ENCODE assay signal across 33 mouse cellular contexts in the genomic region with DNA sequence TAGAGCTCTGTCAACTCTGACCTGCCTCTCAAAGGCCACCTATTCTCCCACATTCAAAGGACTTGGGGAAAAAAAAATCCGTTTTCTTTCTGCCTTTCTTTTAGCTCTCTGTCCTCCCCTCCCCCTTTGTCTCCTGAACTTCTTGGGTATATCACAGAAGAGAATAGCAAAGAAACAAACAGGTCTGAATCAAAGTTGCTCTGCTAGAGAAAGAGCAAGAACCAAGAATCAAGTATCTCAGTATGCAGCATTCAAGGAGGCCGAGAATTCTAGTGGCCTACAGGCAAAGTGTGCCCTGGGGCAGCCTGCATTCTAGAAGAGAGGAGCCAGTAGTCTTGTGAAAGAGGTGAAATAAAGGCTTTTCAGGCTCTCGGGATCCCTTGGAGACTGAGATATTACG. TPM values are rescaled to one million over a fixed set of nuclear protein-coding genes. Genes with fewer than 3 reads are reported as not detected.
DNase-seq lines count a peak whose midpoint lies in the region; ATAC-seq lines count a peak whose summit lies in the region.
"Had no signal": no experiment of that assay in that cellular context is flagged by ENCODE, and none has a peak within 500 bp of the region (broad histone marks: within the 10 kb centered on the region; RNA-seq: fewer than 3 reads in every experiment).

No protein-coding gene starts in this region.

- H3K9me3 ChIP-seq in hindbrain, embryonic 10.5 days = no peaks in the 10 kb centered on the region
- H3K9me3 ChIP-seq in hindbrain, embryonic 13.5 days = no peaks in the 10 kb centered on the region
- no peaks in the 10 kb centered on the region for H3K9me3 ChIP-seq in midbrain, embryonic 12.5 days
- H3K9me3 ChIP-seq in midbrain, embryonic 16.5 days (replicated peaks; ENCODE audit: control insufficient read depth, low read length, poor library complexity, severe bottlenecking) = no peaks in the 10 kb centered on the region
- H3K9me3 ChIP-seq: embryonic facial prominence, embryonic 15.5 days; heart, embryonic 12.5 days; hindbrain, embryonic 15.5 days; intestine, embryonic 15.5 days; limb, embryonic 12.5 days; neural tube, embryonic 12.5 days had no signal

- H3K4me2 ChIP-seq in hindbrain, embryonic 13.5 days = no peak overlapping the region
- H3K4me2 ChIP-seq in midbrain, embryonic 12.5 days (replicated peaks) = peak overlapping the region; percentile 22
- H3K4me2 ChIP-seq in midbrain, embryonic 16.5 days (ENCODE audit: low read length) = no peak overlapping the region
- H3K4me2 ChIP-seq: embryonic facial prominence, embryonic 15.5 days; heart, embryonic 12.5 days; hindbrain, embryonic 15.5 days; intestine, embryonic 15.5 days; limb, embryonic 12.5 days; liver, embryonic 11.5 days; neural tube, embryonic 12.5 days had no signal

- peak; percentile 31 for DNase-seq in hindbrain, embryonic 10.5 days (ENCODE audit: low spot score)
- DNase-seq in mesoderm, embryonic 11.5 days (ENCODE audit: low read depth, low spot score) = peak; percentile 6
- DNase-seq in cerebellum, adult 11-12 months = no peak
- DNase-seq in cerebellum, adult 18-20 months = no peak
- DNase-seq: adrenal gland, adult 2 months; B cell, adult 2 months; cerebellum, postnatal 10 days; gastrocnemius, postnatal 14 days; heart, adult 11 months; heart, postnatal 10 days; kidney, adult 8-10 months; kidney, postnatal 10 days; layer of hippocampus, postnatal 36 days; liver, postnatal 0 days had no signal

- H3K27me3 ChIP-seq in hindbrain, embryonic 10.5 days (ENCODE audit: insufficient read depth, poor library complexity, severe bottlenecking) = no peaks in the 10 kb centered on the region; the same call in 1 of the 2 replicates
- H3K27me3 ChIP-seq in hindbrain, embryonic 13.5 days = no peaks in the 10 kb centered on the region
- H3K27me3 ChIP-seq in midbrain, embryonic 12.5 days = no peaks in the 10 kb centered on the region
- no peaks in the 10 kb centered on the region for H3K27me3 ChIP-seq in midbrain, embryonic 16.5 days (ENCODE audit: control insufficient read depth, insufficient read depth, low read depth, low read length)
- H3K27me3 ChIP-seq: CH12.LX; hindbrain, embryonic 15.5 days; neural tube, embryonic 12.5 days had no signal

- peaks cover 53% of the 10 kb centered on the region for H3K4me1 ChIP-seq in hindbrain, embryonic 10.5 days (replicated peaks)
- H3K4me1 ChIP-seq in hindbrain, embryonic 13.5 days (replicated peaks) = peaks cover 21% of the 10 kb centered on the region
- peaks cover 33% of the 10 kb centered on the region for H3K4me1 ChIP-seq in midbrain, embryonic 12.5 days
- peaks cover 9% of the 10 kb centered on the region for H3K4me1 ChIP-seq in midbrain, embryonic 16.5 days (ENCODE audit: control insufficient read depth, insufficient read depth, low read length)

- peak overlapping the region; percentile 26; the same call in 1 of the 2 replicates for H3K4me3 ChIP-seq in hindbrain, embryonic 10.5 days
- H3K4me3 ChIP-seq in hindbrain, embryonic 13.5 days = no peak overlapping the region
- no peak overlapping the region for H3K4me3 ChIP-seq in midbrain, embryonic 12.5 days
- H3K4me3 ChIP-seq in midbrain, embryonic 16.5 days (ENCODE audit: low read depth, low read length) = no peak overlapping the region
- H3K4me3 ChIP-seq: embryonic facial prominence, embryonic 15.5 days; heart, embryonic 12.5 days; hindbrain, embryonic 15.5 days; intestine, embryonic 15.5 days; limb, embryonic 12.5 days; neural tube, embryonic 12.5 days had no signal

- no peaks in the 10 kb centered on the region for H3K36me3 ChIP-seq in hindbrain, embryonic 10.5 days
- H3K36me3 ChIP-seq in hindbrain, embryonic 13.5 days = no peaks in the 10 kb centered on the region
- no peaks in the 10 kb centered on the region for H3K36me3 ChIP-seq in midbrain, embryonic 12.5 days
- no peaks in the 10 kb centered on the region for H3K36me3 ChIP-seq in midbrain, embryonic 16.5 days (ENCODE audit: control insufficient read depth, insufficient read depth, low read length)
- H3K36me3 ChIP-seq: embryonic facial prominence, embryonic 15.5 days; G1E; heart, embryonic 12.5 days; hindbrain, embryonic 15.5 days; intestine, embryonic 15.5 days; limb, embryonic 12.5 days; neural tube, embryonic 12.5 days had no signal

- WGBS in hindbrain, embryonic 10.5 days = 15% methylated on average over 4 of the region's 4 CpGs
- 9% methylated on average over 4 of the region's 4 CpGs for WGBS in hindbrain, embryonic 13.5 days
- WGBS in midbrain, embryonic 12.5 days = 9% methylated on average over 4 of the region's 4 CpGs
- WGBS in midbrain, embryonic 16.5 days = 6% methylated on average over 4 of the region's 4 CpGs

- peak overlapping the region; percentile 86 for H3K27ac ChIP-seq in hindbrain, embryonic 10.5 days
- no peak overlapping the region for H3K27ac ChIP-seq in hindbrain, embryonic 13.5 days
- H3K27ac ChIP-seq in midbrain, embryonic 12.5 days (replicated peaks) = peak overlapping the region; percentile 81
- H3K27ac ChIP-seq in midbrain, embryonic 16.5 days (ENCODE audit: low read length) = no peak overlapping the region
- H3K27ac ChIP-seq: embryonic facial prominence, embryonic 15.5 days; hindbrain, embryonic 15.5 days; intestine, embryonic 15.5 days; limb, embryonic 12.5 days; neural tube, embryonic 12.5 days had no signal

- ATAC-seq in hindbrain, embryonic 13.5 days (ENCODE audit: low FRiP score) = no peak
- ATAC-seq in midbrain, embryonic 12.5 days (ENCODE audit: low FRiP score, low read depth) = no peak
- ATAC-seq in midbrain, embryonic 16.5 days = no peak
- ATAC-seq: forebrain, embryonic 16.5 days; intestine, embryonic 15.5 days; liver, postnatal 0 days; lung, postnatal 0 days; Patski had no signal

- H3K9ac ChIP-seq in hindbrain, embryonic 13.5 days = no peak overlapping the region
- H3K9ac ChIP-seq in midbrain, embryonic 12.5 days (replicated peaks) = no peak overlapping the region
- no peak overlapping the region for H3K9ac ChIP-seq in midbrain, embryonic 16.5 days (ENCODE audit: low read depth, low read length)
- H3K9ac ChIP-seq: embryonic facial prominence, embryonic 15.5 days; heart, embryonic 12.5 days; hindbrain, embryonic 15.5 days; intestine, embryonic 15.5 days; limb, embryonic 12.5 days; liver, postnatal 0 days; neural tube, embryonic 12.5 days had no signal

RNA-seq across cellular contexts. Expression of gene Fmn2, which starts 1.6 kb away (rescaled TPM):
- polyA plus RNA-seq in hindbrain, embryonic 10.5 days (2016; fragmentation: Nextera tagmentation; extraction: Ambion mirVana) = 6.1 and 8.0 TPM in 2 replicates
- 7.5 and 8.3 TPM in 2 replicates for polyA plus RNA-seq in hindbrain, embryonic 13.5 days (2015; fragmentation: Nextera tagmentation; extraction: Ambion mirVana)
- 11.4 TPM in 2 replicates for polyA plus RNA-seq in midbrain, embryonic 12.5 days (2016; fragmentation: Nextera tagmentation; extraction: Ambion mirVana)
- polyA plus RNA-seq in midbrain, embryonic 16.5 days (2015; fragmentation: Nextera tagmentation; extraction: Ambion mirVana) = 7.6 and 8.8 TPM in 2 replicates
- polyA plus RNA-seq: G1E, Patski had no signal

RNA-seq across cellular contexts. Expression of gene Olfr220, which starts 58.2 kb away (rescaled TPM):
- not detected in 2 replicates for polyA plus RNA-seq in hindbrain, embryonic 10.5 days (2016; fragmentation: Nextera tagmentation; extraction: Ambion mirVana)
- polyA plus RNA-seq in hindbrain, embryonic 13.5 days (2015; fragmentation: Nextera tagmentation; extraction: Ambion mirVana) = not detected in 2 replicates
- polyA plus RNA-seq in midbrain, embryonic 12.5 days (2016; fragmentation: Nextera tagmentation; extraction: Ambion mirVana) = not detected in 2 replicates
- not detected in 2 replicates for polyA plus RNA-seq in midbrain, embryonic 16.5 days (2015; fragmentation: Nextera tagmentation; extraction: Ambion mirVana)
- polyA plus RNA-seq: adrenal gland, adult 2 months; cortical plate, adult 2 months; forebrain, embryonic 16.5 days; G1E; heart, embryonic 12.5 days; hindbrain, embryonic 15.5 days; intestine, embryonic 15.5 days; limb, embryonic 12.5 days; liver, embryonic 11.5 days; liver, postnatal 0 days; lung, postnatal 0 days; neural tube, embryonic 12.5 days; Patski; spleen, adult 2 months; testis, adult 2 months; urinary bladder, adult 2 months had no signal

Comparison
In these comparisons a context has a peak if more than half of its experiments do, and no peak if none do; other contexts are left out.
1. H3K27ac ChIP-seq: peak in hindbrain, embryonic 10.5 days (single experiment) and midbrain, embryonic 12.5 days (single experiment); none in hindbrain, embryonic 13.5 days (single experiment) and midbrain, embryonic 16.5 days (single experiment).
2. DNase-seq: peak in hindbrain, embryonic 10.5 days (single experiment) and mesoderm, embryonic 11.5 days (single experiment); none in cerebellum, adult 11-12 months (single experiment) and cerebellum, adult 18-20 months (0 of 2).